Mouse (Mus musculus): Measurements from ENCODE around the gene Zfp428. TPM values are rescaled to one million over a fixed set of nuclear protein-coding genes. Genes with fewer than 3 reads are reported as not detected.

The Zfp428 gene
- total and polyA plus RNA-seq, 3 experiments, result 1.7 to 39.9 (median 4.4) TPM

GRCm38 (mm10) chr7:24485481-24485880, 21.3 kb upstream of the Zfp428 start:
- peaks cover 77% of the 10 kb centered on the region for H3K27me3 ChIP-seq (ENCODE audit: insufficient read depth, low read length)

GRCm38 (mm10) chr7:24486654-24487130, 20.1 kb upstream of the Zfp428 start:
- Histone ChIP-seq H3K9me3 (replicated peaks) (0 out of 2 replicates have a peak, but pooled peaks cover 1% of the 10 kb centered on the region), H3K36me3 (replicated peaks) (no peaks in the 10 kb centered on the region), H3K27me3 (ENCODE audit: insufficient read depth, low read length) (peaks cover 69% of the 10 kb centered on the region), H3K4me3 (ENCODE audit: low read depth, low read length) (no peak overlapping the region), H3K4me1 (ENCODE audit: insufficient read depth, low read depth, low read length) (peaks cover 2% of the 10 kb centered on the region)
- no peak for TF ChIP-seq GATA2 (IDR thresholded peaks at IDR 0.05; ENCODE audit: borderline replicate concordance, low read depth, low read length)
- no peak for TF ChIP-seq TAL1 (conservative IDR thresholded peaks at IDR 0.05; ENCODE audit: low read depth, low read length)
- TF ChIP-seq POLR2AphosphoS5 (IDR thresholded peaks at IDR 0.05; ENCODE audit: insufficient replicate concordance, low read depth, low read length), result no peak
- no peak for TF ChIP-seq GATA1 (IDR thresholded peaks at IDR 0.05; ENCODE audit: borderline replicate concordance, low read length)
- TF ChIP-seq CTCF (IDR thresholded peaks at IDR 0.05; ENCODE audit: low read depth, low read length), result no peak
- ATAC-seq (ENCODE audit: extremely low read depth, insufficient number of reproducible peaks, low FRiP score, poor library complexity, severe bottlenecking) (no peak), DNase-seq (ENCODE audit: low spot score) (no peak)

More at GRCm38 (mm10) chr7:24485481-24485880, 21.3 kb upstream of the Zfp428 start:
- 0 out of 2 replicates have a peak, but pooled peaks cover 4% of the 10 kb centered on the region for H3K9me3 ChIP-seq (replicated peaks)
- ATAC-seq (ENCODE audit: extremely low read depth, insufficient number of reproducible peaks, low FRiP score, poor library complexity, severe bottlenecking) (no peak), DNase-seq (ENCODE audit: low spot score) (no peak)
- H3K36me3 ChIP-seq (replicated peaks), result no peaks in the 10 kb centered on the region
- no peak for TF ChIP-seq CTCF (IDR thresholded peaks at IDR 0.05; ENCODE audit: low read depth, low read length)
- TF ChIP-seq GATA1 (IDR thresholded peaks at IDR 0.05; ENCODE audit: borderline replicate concordance, low read length), result no peak
- H3K4me1 ChIP-seq (ENCODE audit: insufficient read depth, low read depth, low read length), result peaks cover 6% of the 10 kb centered on the region
- H3K4me3 ChIP-seq (ENCODE audit: low read depth, low read length), result no peak overlapping the region

GRCm38 (mm10) chr7:24487403-24487802, 19.4 kb upstream of the Zfp428 start:
- TF ChIP-seq GATA2 (IDR thresholded peaks at IDR 0.05; ENCODE audit: borderline replicate concordance, low read depth, low read length), result no peak
- no peak for TF ChIP-seq GATA1 (IDR thresholded peaks at IDR 0.05; ENCODE audit: borderline replicate concordance, low read length)
- TF ChIP-seq POLR2AphosphoS5 (IDR thresholded peaks at IDR 0.05; ENCODE audit: insufficient replicate concordance, low read depth, low read length), result no peak
- TF ChIP-seq CTCF (IDR thresholded peaks at IDR 0.05; ENCODE audit: low read depth, low read length), result no peak
- TF ChIP-seq TAL1 (conservative IDR thresholded peaks at IDR 0.05; ENCODE audit: low read depth, low read length), result no peak

GRCm38 (mm10) chr7:24488303-24488702, 18.5 kb upstream of the Zfp428 start:
- Histone ChIP-seq H3K36me3 (replicated peaks) (no peaks in the 10 kb centered on the region), H3K4me1 (ENCODE audit: insufficient read depth, low read depth, low read length) (no peaks in the 10 kb centered on the region), H3K27me3 (ENCODE audit: insufficient read depth, low read length) (peaks cover 63% of the 10 kb centered on the region), H3K4me3 (ENCODE audit: low read depth, low read length) (no peak overlapping the region), H3K9me3 (replicated peaks) (no peaks in the 10 kb centered on the region)
- TF ChIP-seq TAL1 (conservative IDR thresholded peaks at IDR 0.05; ENCODE audit: low read depth, low read length) (no peak), CTCF (IDR thresholded peaks at IDR 0.05; ENCODE audit: low read depth, low read length) (no peak), POLR2AphosphoS5 (IDR thresholded peaks at IDR 0.05; ENCODE audit: insufficient replicate concordance, low read depth, low read length) (no peak), GATA2 (IDR thresholded peaks at IDR 0.05; ENCODE audit: borderline replicate concordance, low read depth, low read length) (no peak), GATA1 (IDR thresholded peaks at IDR 0.05; ENCODE audit: borderline replicate concordance, low read length) (no peak)
- no peak for ATAC-seq (ENCODE audit: extremely low read depth, insufficient number of reproducible peaks, low FRiP score, poor library complexity, severe bottlenecking)
- no peak for DNase-seq (ENCODE audit: low spot score)

More at GRCm38 (mm10) chr7:24487403-24487802, 19.4 kb upstream of the Zfp428 start:
- H3K4me1 ChIP-seq (ENCODE audit: insufficient read depth, low read depth, low read length), result no peaks in the 10 kb centered on the region
- no peak overlapping the region for H3K4me3 ChIP-seq (ENCODE audit: low read depth, low read length)
- H3K27me3 ChIP-seq (ENCODE audit: insufficient read depth, low read length), result peaks cover 68% of the 10 kb centered on the region
- no peak for DNase-seq (ENCODE audit: low spot score)
- no peaks in the 10 kb centered on the region for H3K36me3 ChIP-seq (replicated peaks)
- H3K9me3 ChIP-seq (replicated peaks), result no peaks in the 10 kb centered on the region
- ATAC-seq (ENCODE audit: extremely low read depth, insufficient number of reproducible peaks, low FRiP score, poor library complexity, severe bottlenecking), result no peak

GRCm38 (mm10) chr7:24499856-24500577, 6.8 kb upstream of the Zfp428 start:
- 0 out of 2 replicates have a peak overlapping the region, but pooled peaks have one; percentile 13 for H3K4me3 ChIP-seq (ENCODE audit: low read depth, low read length)

GRCm38 (mm10) chr7:24500929-24501328, 5.9 kb upstream of the Zfp428 start:
- H3K4me3 ChIP-seq (ENCODE audit: low read depth, low read length), result no peak overlapping the region
- ATAC-seq (ENCODE audit: extremely low read depth, insufficient number of reproducible peaks, low FRiP score, poor library complexity, severe bottlenecking) (no peak), DNase-seq (ENCODE audit: low spot score) (no peak)
- peaks cover 4% of the 10 kb centered on the region; the same call in 1 of the 2 replicates for H3K9me3 ChIP-seq (replicated peaks)
- H3K36me3 ChIP-seq (replicated peaks), result peaks cover 8% of the 10 kb centered on the region
- H3K4me1 ChIP-seq (ENCODE audit: insufficient read depth, low read depth, low read length), result peaks cover 25% of the 10 kb centered on the region
- peaks cover 30% of the 10 kb centered on the region for H3K27me3 ChIP-seq (ENCODE audit: insufficient read depth, low read length)
- no peak for TF ChIP-seq TAL1 (conservative IDR thresholded peaks at IDR 0.05; ENCODE audit: low read depth, low read length)
- no peak for TF ChIP-seq POLR2AphosphoS5 (IDR thresholded peaks at IDR 0.05; ENCODE audit: insufficient replicate concordance, low read depth, low read length)
- TF ChIP-seq GATA1 (IDR thresholded peaks at IDR 0.05; ENCODE audit: borderline replicate concordance, low read length), result no peak
- TF ChIP-seq CTCF (IDR thresholded peaks at IDR 0.05; ENCODE audit: low read depth, low read length), result peak; percentile 39
- no peak for TF ChIP-seq GATA2 (IDR thresholded peaks at IDR 0.05; ENCODE audit: borderline replicate concordance, low read depth, low read length)

More at GRCm38 (mm10) chr7:24499856-24500577, 6.8 kb upstream of the Zfp428 start:
- H3K36me3 ChIP-seq (replicated peaks), result no peaks in the 10 kb centered on the region
- no peak for ATAC-seq (ENCODE audit: extremely low read depth, insufficient number of reproducible peaks, low FRiP score, poor library complexity, severe bottlenecking)
- DNase-seq (ENCODE audit: low spot score), result no peak
- peaks cover 17% of the 10 kb centered on the region for H3K4me1 ChIP-seq (ENCODE audit: insufficient read depth, low read depth, low read length)
- TF ChIP-seq GATA2 (IDR thresholded peaks at IDR 0.05; ENCODE audit: borderline replicate concordance, low read depth, low read length), result no peak
- TF ChIP-seq TAL1 (conservative IDR thresholded peaks at IDR 0.05; ENCODE audit: low read depth, low read length), result no peak
- peaks cover 4% of the 10 kb centered on the region; the same call in 1 of the 2 replicates for H3K9me3 ChIP-seq (replicated peaks)
- H3K27me3 ChIP-seq (ENCODE audit: insufficient read depth, low read length), result peaks cover 30% of the 10 kb centered on the region
